Mouse (Mus musculus) MEL (cell line): ENCODE measurements at regions not wholly inside any gene's neighbourhood (a gene's known extent, or its start where the extent isn't known, plus 50 kb on each side); places are given as distances from the start of the nearest gene placed in this dataset.

Experiments used
- DNase-seq: peaks from one replicate; pipeline ENCODE4 v3.0.0; 2011; ENCODE audit warnings: low read depth, low spot score
- H3K27ac ChIP-seq: 2 replicates; pipeline ENCODE4 v1.5.1; 2012; ENCODE audit warnings: low read depth, mild to moderate bottlenecking, control low read depth, low read length, moderate library complexity; ENCODE audit not compliant: control insufficient read depth
- H3K27me3 ChIP-seq, 2 experiments: fragments of 150-350 bp in 1 of 2; sonication (generic) in 1 of 2; 2 replicates each; pipeline ENCODE4 v1.6.1; 2012; ENCODE audit warnings: low read length in 2 of 2, mild to moderate bottlenecking in 2 of 2, improper control_type of control experiment in 1 of 2, moderate library complexity in 1 of 2; ENCODE audit not compliant: insufficient read depth in 2 of 2, control insufficient read depth in 1 of 2
- H3K36me3 ChIP-seq, 2 experiments: 2 replicates each; pipeline ENCODE4 v1.6.1; 2012 to 2014; ENCODE audit warnings: low read length in 2 of 2, improper control_type of control experiment in 1 of 2, inconsistent platforms in 1 of 2, mild to moderate bottlenecking in 1 of 2; ENCODE audit not compliant: insufficient read depth in 2 of 2, control insufficient read depth in 1 of 2
- H3K4me1 ChIP-seq, 2 experiments: fragments of 150-350 bp in 1 of 2; sonication (generic) in 1 of 2; 2 replicates each; pipeline ENCODE4 v1.6.1; 2012; ENCODE audit warnings: low read length in 2 of 2, improper control_type of control experiment in 1 of 2, mild to moderate bottlenecking in 1 of 2; ENCODE audit not compliant: insufficient read depth in 2 of 2, control insufficient read depth in 1 of 2
- H3K4me3 ChIP-seq, 2 experiments: fragments of 150-350 bp in 1 of 2; sonication (generic) in 1 of 2; 2 replicates each; pipeline ENCODE4 v1.5.1; 2012; ENCODE audit warnings: low read depth in 2 of 2, low read length in 2 of 2, mild to moderate bottlenecking in 2 of 2, moderate library complexity in 2 of 2, control low read depth in 1 of 2, improper control_type of control experiment in 1 of 2; ENCODE audit not compliant: control insufficient read depth in 1 of 2, insufficient read depth in 1 of 2
- H3K79me2 ChIP-seq: 2 replicates; pipeline ENCODE4 v1.6.1; 2012; ENCODE audit warnings: mild to moderate bottlenecking, low read length, moderate library complexity; ENCODE audit not compliant: control insufficient read depth, poor library complexity, insufficient read depth
- H3K9ac ChIP-seq: 2 replicates; pipeline ENCODE4 v1.6.1; 2012; ENCODE audit warnings: low read depth, mild to moderate bottlenecking, control low read depth, low read length, moderate library complexity; ENCODE audit not compliant: control insufficient read depth, poor library complexity, severe bottlenecking
- H3K9me3 ChIP-seq: fragments of 150-350 bp; sonication (generic); replicated peaks from 2 replicates; pipeline ENCODE4 v1.6.1; 2012; ENCODE audit warnings: mild to moderate bottlenecking, low read length, improper control_type of control experiment, moderate library complexity; ENCODE audit not compliant: insufficient read depth
- BHLHE40 ChIP-seq: IDR thresholded peaks from 2 replicates; pipeline ENCODE4 v1.6.1; 2012; ENCODE audit warnings: low read depth, mild to moderate bottlenecking, inconsistent platforms, low read length, improper control_type of control experiment, borderline replicate concordance
- CHD1 ChIP-seq: IDR thresholded peaks from 2 replicates; pipeline ENCODE4 v1.6.1; 2012; ENCODE audit warnings: low read depth, mild to moderate bottlenecking, inconsistent platforms, low read length, improper control_type of control experiment
- CHD2 ChIP-seq: IDR thresholded peaks from 2 replicates; pipeline ENCODE4 v1.6.1; 2011; ENCODE audit warnings: low read length, improper control_type of control experiment
- E2F4 ChIP-seq: IDR thresholded peaks from 2 replicates; pipeline ENCODE4 v1.6.1; 2011; ENCODE audit warnings: low read depth, low read length, improper control_type of control experiment, borderline replicate concordance
- ETS1 ChIP-seq: IDR thresholded peaks from 2 replicates; pipeline ENCODE4 v1.6.1; 2012; ENCODE audit warnings: low read depth, mild to moderate bottlenecking, inconsistent platforms, low read length, improper control_type of control experiment, moderate library complexity
- GABPA ChIP-seq: IDR thresholded peaks from 2 replicates; pipeline ENCODE4 v1.6.1; 2012; ENCODE audit warnings: low read depth, mild to moderate bottlenecking, inconsistent platforms, low read length, improper control_type of control experiment, moderate library complexity
- HCFC1 ChIP-seq: IDR thresholded peaks from 2 replicates; pipeline ENCODE4 v1.6.1; 2012; ENCODE audit warnings: low read depth, mild to moderate bottlenecking, inconsistent platforms, low read length, improper control_type of control experiment, moderate library complexity
- JUND ChIP-seq: IDR thresholded peaks from 2 replicates; pipeline ENCODE4 v1.6.1; 2011; ENCODE audit warnings: low read depth, mild to moderate bottlenecking, improper control_type of control experiment, low read length
- KAT2A ChIP-seq: conservative IDR thresholded peaks from 2 replicates; pipeline ENCODE4 v1.6.1; 2012; ENCODE audit warnings: low read depth, low read length, improper control_type of control experiment, inconsistent platforms
- MAX ChIP-seq: IDR thresholded peaks from 2 replicates; pipeline ENCODE4 v1.6.1; 2011; ENCODE audit warnings: low read length, improper control_type of control experiment
- MEF2A ChIP-seq: IDR thresholded peaks from 2 replicates; pipeline ENCODE4 v1.6.1; 2014; ENCODE audit warnings: low read depth, mild to moderate bottlenecking, inconsistent platforms, low read length, improper control_type of control experiment; ENCODE audit not compliant: poor library complexity, insufficient replicate concordance, severe bottlenecking; ENCODE audit errors: extremely low read depth
- MYC ChIP-seq: IDR thresholded peaks from 2 replicates; pipeline ENCODE4 v1.6.1; 2011; ENCODE audit warnings: low read depth, mild to moderate bottlenecking, low read length, improper control_type of control experiment, moderate library complexity
- SIN3A ChIP-seq: IDR thresholded peaks from 2 replicates; pipeline ENCODE4 v1.6.1; 2012; ENCODE audit warnings: low read length, improper control_type of control experiment, inconsistent platforms
- SMC3 ChIP-seq: IDR thresholded peaks from 2 replicates; pipeline ENCODE4 v1.6.1; 2011; ENCODE audit warnings: low read depth, low read length, improper control_type of control experiment
- TAL1 ChIP-seq: IDR thresholded peaks from 2 replicates; pipeline ENCODE4 v1.6.1; 2012; ENCODE audit warnings: mild to moderate bottlenecking, inconsistent platforms, low read length, moderate library complexity, mixed read lengths
- TBP ChIP-seq: IDR thresholded peaks from 2 replicates; pipeline ENCODE4 v1.8.0; 2011; ENCODE audit warnings: low read depth, low read length, improper control_type of control experiment
- ZC3H11A ChIP-seq: IDR thresholded peaks from 2 replicates; pipeline ENCODE4 v1.6.1; 2012; ENCODE audit warnings: low read depth, mild to moderate bottlenecking, inconsistent platforms, low read length, improper control_type of control experiment
- ZNF384 ChIP-seq: IDR thresholded peaks from 2 replicates; pipeline ENCODE4 v1.6.1; 2012; ENCODE audit warnings: low read depth, mild to moderate bottlenecking, inconsistent platforms, low read length, improper control_type of control experiment

- Histone ChIP-seq H3K9ac (no peak overlapping the region), H3K79me2 (no peaks in the 10 kb centered on the region), H3K36me3 (no peaks in the 10 kb centered on the region), H3K9me3 (no peaks in the 10 kb centered on the region), H3K27me3 (no peaks in the 10 kb centered on the region), H3K27ac (no peak overlapping the region), H3K4me1 (no peaks in the 10 kb centered on the region), H3K4me3 (no peak overlapping the region)
- no peak for DNase-seq
- TF ChIP-seq CHD1 (no peak), ZC3H11A (no peak), TAL1 (no peak), MYC (no peak), SIN3A (no peak), KAT2A (no peak), JUND (no peak), E2F4 (no peak), SMC3 (no peak), BHLHE40 (no peak), MAX (no peak), GABPA (no peak), TBP (no peak), HCFC1 (no peak), MEF2A (no peak), CHD2 (no peak), ETS1 (no peak), ZNF384 (no peak)
Measured at GRCm38 (mm10) chr3:34974371-34974770, 324.2 kb downstream of the Sox2 start.
